Mouse (Mus musculus) layer of hippocampus, postnatal 14 days (tissue): ENCODE measurements around the gene Lipo4. TPM values are rescaled to one million over a fixed set of nuclear protein-coding genes. Genes with fewer than 3 reads are reported as not detected.
"Not testable (repeated sequence)": the region's sequence is repeated elsewhere in the genome, so short reads cannot be mapped to it uniquely, and the experiment has no call there.

Experiments
- DNase-seq, 2 experiments: peaks; one replicate each; pipeline ENCODE4 v3.0.0; 2021 to 2022; ENCODE audit warnings: low spot score in 2 of 2, mixed read lengths in 1 of 2
- long read RNA-seq, 2 experiments: library from polyadenylated mRNA; stranded (forward); transcript quantifications; one replicate each; pipeline ENCODE4 v2.0.0; 2021
- total RNA-seq, 2 experiments: library from RNA; stranded (reverse); gene quantifications; 2 replicates each; pipeline ENCODE4 v1.2.3; 2021

Gene Lipo4
- under 1 TPM in 1 of 2 experiments, not detected in 1; 0.17 TPM for total RNA-seq
- long read RNA-seq, experiment 1 = 0 reads
- long read RNA-seq, experiment 2 = 0 reads

GRCm38 (mm10) chr19:33517680-33518079 lies at the start of gene Lipo4:
Lipo4 (minus strand) TSS chr19:33517780.
- no peak for DNase-seq

- DNase-seq = not testable (repeated sequence)
These were observed 61.2 kb downstream of the Lipo4 start for GRCm38 (mm10) chr19:33456426-33456825.

- no peak for DNase-seq
These were observed 63.9 kb downstream of the Lipo4 start for GRCm38 (mm10) chr19:33453725-33454124.

Other genes with a start within 250 kb of the Lipo4 start
- gene Rnls, start 125.5 kb downstream of the Lipo4 start, total RNA-seq = 1 to 10 TPM; 1.6 to 2.0 TPM
- not detected for gene Gm8978, start 107.5 kb upstream of the Lipo4 start, total RNA-seq
- gene Lipo2, start 233.6 kb upstream of the Lipo4 start, total RNA-seq = under 1 TPM in 1 of 2 experiments, not detected in 1; 0.55 TPM
- 1 to 10 TPM; 5.0 to 5.7 TPM for gene Lipo3, start 244.2 kb upstream of the Lipo4 start, total RNA-seq